In the genomic region with DNA sequence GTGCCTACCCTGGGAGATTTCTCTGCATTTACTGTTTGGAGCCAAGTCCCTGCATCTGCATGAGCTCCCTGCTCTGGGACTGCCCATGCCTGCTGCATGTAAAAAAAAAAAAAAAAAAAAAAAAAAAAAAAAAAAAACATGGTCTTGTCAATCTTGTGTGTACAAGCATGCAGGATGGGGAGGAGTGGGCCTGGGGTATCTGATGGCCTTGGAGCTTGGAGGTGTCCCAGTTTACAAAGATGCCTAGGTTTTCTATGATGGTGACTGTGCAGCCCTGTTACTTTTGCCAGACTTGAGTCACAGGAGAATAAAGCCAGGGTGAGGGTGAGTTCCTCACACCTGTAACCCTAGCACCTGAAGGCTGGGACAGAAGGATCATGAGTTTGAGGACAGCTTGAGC, we compare ENCODE assay signal across 23 mouse cellular contexts. TPM values are rescaled to one million over a fixed set of nuclear protein-coding genes. Genes with fewer than 3 reads are reported as not detected.
DNase-seq lines count a peak whose midpoint lies in the region; ATAC-seq and TF ChIP-seq lines count a peak whose summit lies in the region.
"Had no signal": no experiment of that assay in that cellular context is flagged by ENCODE, and none has a peak within 500 bp of the region (broad histone marks: within the 10 kb centered on the region; RNA-seq: fewer than 3 reads in every experiment).

No protein-coding gene starts in this region.

- H3K27me3 ChIP-seq in CH12.LX (replicated peaks) (no peaks in the 10 kb centered on the region), MEL (ENCODE audit: control insufficient read depth in 1 of 2, insufficient read depth in 2 of 2, low read length in 2 of 2) (no peaks in the 10 kb centered on the region)
- H3K27me3 ChIP-seq in forebrain, embryonic 15.5 days, result no peaks in the 10 kb centered on the region
- H3K27me3 ChIP-seq: Patski had no signal

- no peak for TF ChIP-seq CTCF in CH12.LX (conservative IDR thresholded peaks at IDR 0.05 in 1 of 2, IDR thresholded peaks at IDR 0.05 in 1 of 2; ENCODE audit: low read depth in 2 of 2, low read length in 2 of 2)
- TF ChIP-seq CTCF in MEL (IDR thresholded peaks at IDR 0.05 in 2 of 3, conservative IDR thresholded peaks at IDR 0.05 in 1 of 3; ENCODE audit: control insufficient read depth in 1 of 3, insufficient read depth in 1 of 3, low read depth in 2 of 3, low read length in 3 of 3, poor library complexity in 1 of 3, severe bottlenecking in 1 of 3), result no peak

- in situ Hi-C loops in CH12.LX (cut with MboI; ENCODE audit: low pct_ligation_motif_present, low pct_unique_long_range_greater_than_20kb, low sequenced_read_pairs), result no loop called here
- in situ Hi-C loops in ES-E14 (cut with MboI; ENCODE audit: low sequenced_read_pairs in 2 of 2, unreplicated experiment in 2 of 2), result no loop called here

- H3K9ac ChIP-seq in CH12.LX (ENCODE audit: insufficient read depth, low read depth) (no peak overlapping the region), ES-E14 (ENCODE audit: insufficient read depth, low read depth, low read length, poor library complexity, severe bottlenecking) (no peak overlapping the region), MEL (ENCODE audit: control insufficient read depth, low read depth, low read length, poor library complexity, severe bottlenecking) (no peak overlapping the region)
- no peak overlapping the region for H3K9ac ChIP-seq in forebrain, embryonic 15.5 days (replicated peaks)

- dilution Hi-C loops in CH12.LX (cut with MboI; ENCODE audit: extremely low pct_ligation_motif_present, extremely low pct_unique_long_range_greater_than_20kb, low sequenced_read_pairs), result no loop called here

- H3K36me3 ChIP-seq in CH12.LX (replicated peaks in 1 of 2; ENCODE audit: control insufficient read depth in 1 of 2, insufficient read depth in 1 of 2, low read length in 1 of 2), result peaks cover 0 to 72% of the 10 kb centered on the region in 2 experiments
- H3K36me3 ChIP-seq in ES-E14 (ENCODE audit: control insufficient read depth, insufficient read depth, low read length, poor library complexity, severe bottlenecking), result no peaks in the 10 kb centered on the region; the same call in 1 of the 2 replicates
- H3K36me3 ChIP-seq in MEL (ENCODE audit: control insufficient read depth in 1 of 2, insufficient read depth in 2 of 2, low read length in 2 of 2), result no peaks in the 10 kb centered on the region; a peak in 2 of 4 replicates
- H3K36me3 ChIP-seq in forebrain, embryonic 15.5 days, result peaks cover 12% of the 10 kb centered on the region
- H3K36me3 ChIP-seq: G1E had no signal

- no peaks in the 10 kb centered on the region for H3K79me2 ChIP-seq in CH12.LX (replicated peaks; ENCODE audit: control insufficient read depth, extremely low read depth, insufficient read depth, poor library complexity, severe bottlenecking)
- H3K79me2 ChIP-seq in MEL (ENCODE audit: control insufficient read depth, insufficient read depth, low read length, poor library complexity), result no peaks in the 10 kb centered on the region

- no peak overlapping the region for H3K27ac ChIP-seq in CH12.LX (ENCODE audit: insufficient read depth, low read depth)
- no peak overlapping the region for H3K27ac ChIP-seq in ES-E14 (ENCODE audit: insufficient read depth, low read depth, low read length, poor library complexity, severe bottlenecking)
- H3K27ac ChIP-seq in MEL (ENCODE audit: control insufficient read depth, low read depth, low read length), result no peak overlapping the region
- no peak overlapping the region for H3K27ac ChIP-seq in forebrain, embryonic 15.5 days (replicated peaks)

- DNase-seq in CH12.LX (ENCODE audit: extremely low read depth) (no peak), ES-E14 (ENCODE audit: low read depth, low spot score) (no peak), MEL (ENCODE audit: low read depth, low spot score) (no peak)
- DNase-seq in kidney, adult 18-20 months, result no peak
- no peak for DNase-seq in thymus, adult 18-20 months
- DNase-seq: adrenal gland, adult 2 months; adrenal gland, adult 8-10 months; adrenal gland, postnatal 10 days; adrenal gland, postnatal 14 days; adrenal gland, postnatal 25 days; adrenal gland, postnatal 36 days; B cell, adult 2 months; cerebellum, adult 11 months; cerebellum, adult 11-12 months; cerebellum, adult 18-20 months; cerebellum, adult 2 months; cerebellum, adult 8-10 months; cerebellum, adult 9-10 months had no signal

- no peak for TF ChIP-seq RAD21 in CH12.LX (IDR thresholded peaks at IDR 0.05; ENCODE audit: low read depth, low read length)
- TF ChIP-seq RAD21 in MEL (IDR thresholded peaks at IDR 0.05; ENCODE audit: low read depth, low read length), result no peak

- H3K4me2 ChIP-seq in CH12.LX (ENCODE audit: insufficient read depth, low read depth, poor library complexity, severe bottlenecking), result no peak overlapping the region
- no peak overlapping the region for H3K4me2 ChIP-seq in forebrain, embryonic 15.5 days (replicated peaks)

- ATAC-seq in forebrain, embryonic 15.5 days (replicated peaks), result no peak
- ATAC-seq: activated CD4-positive, CD25-positive, alpha-beta regulatory T cell, adult 4 months; CD4-positive, CD25-positive, alpha-beta regulatory T cell, adult 4 months; Patski had no signal

- H3K9me3 ChIP-seq in CH12.LX (replicated peaks; ENCODE audit: low read length) (no peaks in the 10 kb centered on the region), ES-E14 (ENCODE audit: control insufficient read depth, insufficient read depth, low read depth, low read length) (no peaks in the 10 kb centered on the region), MEL (replicated peaks; ENCODE audit: insufficient read depth, low read length) (no peaks in the 10 kb centered on the region)
- H3K9me3 ChIP-seq in forebrain, embryonic 15.5 days, result no peaks in the 10 kb centered on the region
- H3K9me3 ChIP-seq: G1E had no signal

- TF ChIP-seq POLR2A in CH12.LX (IDR thresholded peaks at IDR 0.05; ENCODE audit: low read depth, low read length), result no peak
- no peak for TF ChIP-seq POLR2A in MEL (IDR thresholded peaks at IDR 0.05; ENCODE audit: control insufficient read depth in 1 of 2, insufficient read depth in 1 of 2, low read depth in 1 of 2, low read length in 2 of 2, poor library complexity in 1 of 2)

- H3K4me1 ChIP-seq in CH12.LX (ENCODE audit: control insufficient read depth in 1 of 2, insufficient read depth in 2 of 2) (peaks cover 0 to 9% of the 10 kb centered on the region in 2 experiments; a peak in 2 of 4 replicates), ES-E14 (ENCODE audit: control insufficient read depth in 2 of 2, insufficient read depth in 2 of 2, low read length in 2 of 2, poor library complexity in 1 of 2) (no peaks in the 10 kb centered on the region; a peak in 1 of 4 replicates), MEL (ENCODE audit: control insufficient read depth in 1 of 2, insufficient read depth in 2 of 2, low read length in 2 of 2) (no peaks in the 10 kb centered on the region)
- no peaks in the 10 kb centered on the region for H3K4me1 ChIP-seq in forebrain, embryonic 15.5 days

- H3K4me3 ChIP-seq in CH12.LX (replicated peaks in 1 of 3; ENCODE audit: low read depth in 2 of 3, low read length in 2 of 3, poor library complexity in 1 of 3), result no peak overlapping the region
- H3K4me3 ChIP-seq in ES-E14 (ENCODE audit: insufficient read depth in 1 of 2, low read depth in 1 of 2, low read length in 2 of 2, poor library complexity in 1 of 2, severe bottlenecking in 1 of 2), result no peak overlapping the region
- H3K4me3 ChIP-seq in MEL (ENCODE audit: control insufficient read depth in 1 of 2, insufficient read depth in 1 of 2, low read depth in 2 of 2, low read length in 2 of 2), result no peak overlapping the region
- H3K4me3 ChIP-seq in forebrain, embryonic 15.5 days, result no peak overlapping the region

- TF ChIP-seq EP300 in CH12.LX (IDR thresholded peaks at IDR 0.05; ENCODE audit: low read length) (no peak), MEL (IDR thresholded peaks at IDR 0.05; ENCODE audit: low read depth in 1 of 2, low read length in 2 of 2) (no peak)

TF ChIP-seq in CH12.LX, 34 proteins besides CTCF, POLR2A, EP300 and RAD21 (continues in another document):
- TF ChIP-seq ZNF384 (IDR thresholded peaks at IDR 0.05; ENCODE audit: low read depth, low read length) (peak; percentile 2), MYC (IDR thresholded peaks at IDR 0.05; ENCODE audit: low read depth, low read length) (no peak), UBTF (IDR thresholded peaks at IDR 0.05; ENCODE audit: low read depth, low read length) (no peak), KAT2A (IDR thresholded peaks at IDR 0.05; ENCODE audit: insufficient replicate concordance, low read length) (no peak), USF1 (IDR thresholded peaks at IDR 0.05; ENCODE audit: low read depth, low read length) (no peak), CHD2 (IDR thresholded peaks at IDR 0.05; ENCODE audit: low read length) (no peak), RCOR1 (conservative IDR thresholded peaks at IDR 0.05; ENCODE audit: low read depth, low read length) (no peak)

TF ChIP-seq in ES-E14, 5 proteins besides CTCF, POLR2A, EP300 and RAD21:
- TF ChIP-seq MAFK (IDR thresholded peaks at IDR 0.05; ENCODE audit: insufficient read depth, low read depth, low read length) (no peak), CHD2 (IDR thresholded peaks at IDR 0.05; ENCODE audit: low read depth, low read length) (no peak), ZC3H11A (IDR thresholded peaks at IDR 0.05; ENCODE audit: borderline replicate concordance, low read depth, low read length) (no peak), ZNF384 (IDR thresholded peaks at IDR 0.05; ENCODE audit: low read depth, low read length) (peak; percentile 78), HCFC1 (IDR thresholded peaks at IDR 0.05; ENCODE audit: borderline replicate concordance, insufficient read depth, low read length) (no peak)

TF ChIP-seq in MEL, 35 proteins besides CTCF, POLR2A, EP300 and RAD21:
- TF ChIP-seq CHD2 (IDR thresholded peaks at IDR 0.05; ENCODE audit: low read length) (no peak), BHLHE40 (IDR thresholded peaks at IDR 0.05; ENCODE audit: borderline replicate concordance, low read depth, low read length) (no peak), ZNF384 (IDR thresholded peaks at IDR 0.05; ENCODE audit: low read depth, low read length) (peak; percentile 83), NELFE (IDR thresholded peaks at IDR 0.05; ENCODE audit: low read depth, low read length) (no peak), ELF1 (IDR thresholded peaks at IDR 0.05; ENCODE audit: low read depth, low read length) (no peak), USF2 (IDR thresholded peaks at IDR 0.05; ENCODE audit: borderline replicate concordance in 1 of 2, insufficient read depth in 1 of 2, low read depth in 1 of 2, low read length in 2 of 2) (no peak), GATA1 (IDR thresholded peaks at IDR 0.05; ENCODE audit: low read depth, low read length) (no peak)

RNA-seq across cellular contexts. Expression of a gene that starts 46.1 kb away (rescaled TPM):
- 10.3 and 13.4 TPM in 2 replicates for total RNA-seq in CH12.LX (2012; rRNA removed)
- total RNA-seq in CH12.LX (2014; rRNA removed), result 17.8 and 21.4 TPM in 2 replicates
- 17.4 and 18.2 TPM in 2 replicates for polyA plus RNA-seq in CH12.LX (2012; ENCODE audit: insufficient read length, low read depth)
- total RNA-seq in ES-E14 (2012; rRNA removed), result 15.2 and 18.3 TPM in 2 replicates
- 22.4 and 25.7 TPM in 2 replicates for total RNA-seq in MEL (2012; rRNA removed)
- polyA plus RNA-seq in MEL (2012; ENCODE audit: insufficient read depth in 1 of 2, insufficient read length in 2 of 2, low read depth in 1 of 2, low replicate concordance in 2 of 2, missing spikeins in 1 of 2), result 10 to 100 TPM in 1 of 2 experiments, not detected in 1; 28.7 TPM
- polyA plus RNA-seq in forebrain, embryonic 15.5 days (2015; fragmentation: Nextera tagmentation; extraction: Ambion mirVana), result 65.0 and 65.5 TPM in 2 replicates
